Mouse (Mus musculus) left cerebral cortex, postnatal 36 days (tissue): ENCODE measurements around the gene Crygs. TPM values are rescaled to one million over a fixed set of nuclear protein-coding genes. Genes with fewer than 3 reads are reported as not detected.

Experiments used
- DNase-seq, 2 experiments: peaks; one replicate each; pipeline ENCODE4 v3.0.0; 2021 to 2022; ENCODE audit warnings: low spot score in 2 of 2, mixed read lengths in 1 of 2
- intact Hi-C: fragments of 180-260 bp; cut with DNase I; formaldehyde crosslinking; loops from one replicate; pipeline ENCODE4 v1.15.1; 2025
- total RNA-seq, 2 experiments: library from RNA; stranded (reverse); gene quantifications; 2 replicates each; pipeline ENCODE4 v1.2.3; 2021

The Crygs gene
- not detected for total RNA-seq

DNA sequence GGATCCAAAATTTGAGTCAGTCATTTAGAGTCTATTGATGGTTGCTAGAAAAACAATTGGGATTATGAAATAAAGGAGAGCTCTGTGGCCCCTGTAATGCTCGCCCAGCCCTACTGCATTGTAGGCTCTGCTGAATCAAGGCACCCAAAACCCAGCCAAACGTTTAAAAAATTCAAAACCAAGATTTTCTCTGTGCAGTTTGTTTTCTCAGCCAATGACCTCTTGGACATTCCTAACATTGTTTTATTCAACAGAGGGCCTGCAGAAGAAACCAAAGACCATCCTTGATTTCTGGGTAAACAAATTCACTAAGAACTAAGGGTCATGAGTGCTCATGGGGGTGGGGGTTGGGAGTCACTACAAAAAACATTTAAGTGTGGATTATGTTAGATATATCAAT is at the start of gene Crygs:
TSS of gene Crygs (minus strand) at position 101 of the 400 bp plus-strand sequence.
- intact Hi-C loops: no loop called here
- no peak for DNase-seq

DNA sequence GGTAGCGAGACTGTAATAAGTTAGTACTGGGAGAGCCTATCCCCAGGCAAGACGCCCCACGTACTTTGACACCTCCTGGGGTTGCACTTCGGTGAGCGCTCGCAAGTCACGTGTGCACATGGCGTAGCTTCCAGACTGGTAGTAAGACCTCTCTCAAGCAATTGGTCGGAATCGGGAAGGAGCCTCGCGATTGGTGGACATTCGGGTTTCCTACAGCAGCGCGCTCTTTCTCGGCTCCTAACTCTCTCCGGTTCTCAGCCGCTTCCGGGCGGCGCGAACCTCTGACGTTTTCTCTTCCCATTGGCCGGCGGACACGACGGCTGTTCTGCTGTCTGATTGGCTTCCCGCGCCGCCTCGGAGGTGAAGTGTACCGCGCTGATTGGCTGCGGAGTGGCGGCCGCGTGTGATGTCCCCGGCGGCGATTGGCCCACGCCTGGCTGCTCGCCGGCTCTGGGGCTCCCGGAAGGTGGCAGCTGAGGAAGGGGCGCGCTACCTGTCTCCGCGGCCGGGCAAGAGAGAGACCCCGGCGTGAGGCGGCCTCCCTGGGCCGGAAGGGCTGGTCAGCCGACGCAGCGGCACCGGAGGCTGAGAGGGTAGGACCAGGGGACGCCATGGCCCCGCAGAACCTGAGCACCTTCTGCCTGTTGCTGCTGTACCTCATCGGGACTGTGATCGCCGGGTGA is 46.2 kb upstream of the Crygs start, which contains the start of the genes Tbccd1 and Dnajb11:
TSS of gene Tbccd1 (minus strand) at position 239 of the 683 bp plus-strand sequence.
TSS of gene Dnajb11 (plus strand) at position 415 of the 683 bp plus-strand sequence.
- intact Hi-C loops: loop anchor here (5.0 kb wide), 1 partner anchor 270 kb away; the partner anchor contains the start of gene Rfc4
- peak; percentile 100 for DNase-seq

DNA sequence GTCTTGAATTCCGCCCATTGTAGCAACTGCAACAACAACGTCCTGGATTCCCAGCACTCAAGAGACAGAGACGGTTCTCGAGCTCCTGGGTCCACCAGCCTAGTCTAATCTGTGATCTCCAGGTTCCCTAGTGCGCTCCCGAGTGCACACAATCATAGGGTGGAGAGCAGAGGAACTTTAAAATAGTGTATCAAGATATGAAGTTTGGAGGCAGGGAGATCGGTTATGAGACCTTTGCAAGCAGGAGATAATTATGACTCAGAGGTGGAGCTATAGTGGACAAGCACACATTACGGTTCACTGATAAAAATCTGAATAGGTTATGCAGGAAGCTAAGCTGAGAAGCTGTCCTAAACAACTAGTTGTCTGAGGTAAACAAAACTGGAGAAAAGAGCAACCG is 45.4 kb upstream of the Crygs start:
- intact Hi-C loops: loop anchor here (5.0 kb wide), 1 partner anchor 271 kb away; the partner anchor contains the start of gene Rfc4
- no peak for DNase-seq

DNA sequence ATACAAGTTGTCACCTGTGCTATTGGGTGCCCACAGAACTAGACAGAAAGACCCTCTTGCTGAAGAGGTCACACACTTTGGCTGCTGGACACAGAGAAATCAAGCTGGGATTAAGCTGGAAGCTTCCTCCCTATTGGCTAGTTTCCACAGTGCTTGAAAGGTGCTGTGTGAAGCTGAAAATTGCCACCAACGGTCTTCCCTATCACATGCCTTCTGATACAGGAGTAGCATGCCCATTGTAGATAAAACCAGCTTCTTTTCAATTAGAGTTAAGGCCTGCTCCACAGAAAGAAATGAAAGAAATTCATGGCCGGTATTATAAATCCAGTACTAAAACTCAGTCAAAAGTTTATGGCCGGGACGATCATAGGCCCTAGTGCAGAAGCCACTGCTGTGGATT is 41.3 kb upstream of the Crygs start:
- intact Hi-C loops: no loop called here
- DNase-seq: no peak

DNA sequence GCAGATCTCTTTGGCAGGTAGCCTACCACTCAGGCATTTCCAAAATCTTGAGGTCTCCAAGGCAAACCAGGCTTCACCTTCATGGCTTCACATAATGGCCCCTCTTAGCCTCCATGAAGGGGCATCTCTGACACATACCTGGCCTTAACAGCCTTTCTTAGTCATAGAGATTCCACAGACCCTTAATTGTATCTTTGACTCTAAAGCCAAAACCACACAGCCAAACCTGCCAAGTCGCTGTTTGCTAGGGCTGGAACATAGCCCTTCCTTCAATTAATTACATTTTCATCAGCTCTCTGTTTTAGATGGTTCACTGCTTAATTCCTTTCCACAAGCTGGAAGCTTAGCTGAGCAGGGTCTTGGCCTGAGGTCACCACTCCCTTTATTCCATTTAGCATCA is 37.0 kb upstream of the Crygs start:
- no peak for DNase-seq
- intact Hi-C loops: no loop called here

DNA sequence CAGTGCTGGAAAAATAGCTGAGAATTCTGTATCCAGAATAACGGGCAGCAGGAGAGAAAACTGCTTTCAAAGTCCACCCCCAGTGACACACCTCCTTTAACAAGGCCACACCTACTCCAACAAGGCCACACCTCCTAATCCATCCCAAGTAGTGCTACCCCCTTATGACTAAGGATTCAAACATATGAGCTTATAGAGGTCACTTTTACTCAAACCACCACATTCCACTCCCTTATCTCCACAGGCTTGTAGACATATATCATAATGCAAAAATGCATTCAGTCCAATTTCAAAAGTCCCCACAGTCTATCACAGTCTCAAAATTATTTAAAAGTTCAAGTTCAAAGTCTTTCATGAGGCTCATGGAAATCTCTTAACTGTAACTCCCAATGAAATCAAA is 36.3 kb upstream of the Crygs start:
- no peak for DNase-seq
- intact Hi-C loops: no loop called here

DNA sequence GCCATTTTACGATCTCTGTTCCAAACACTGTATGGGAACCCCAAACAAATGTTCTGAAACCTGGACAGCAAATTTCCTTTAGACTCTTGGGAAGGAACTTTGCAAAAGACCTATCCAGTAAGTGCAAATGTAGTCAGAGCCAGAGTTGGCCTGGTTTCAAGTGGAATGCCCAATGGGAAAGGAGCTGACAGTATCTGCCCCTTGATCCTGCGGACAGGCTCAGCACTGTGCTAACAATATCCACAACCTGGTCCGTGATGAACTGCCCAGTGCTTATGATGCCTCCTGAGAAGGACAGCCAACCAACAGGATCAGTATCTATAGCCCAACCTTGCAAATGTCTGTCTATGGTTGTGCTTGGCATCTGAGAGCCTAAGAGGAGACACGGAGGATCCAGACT is 34.1 kb upstream of the Crygs start:
- intact Hi-C loops: no loop called here
- DNase-seq: no peak

DNA sequence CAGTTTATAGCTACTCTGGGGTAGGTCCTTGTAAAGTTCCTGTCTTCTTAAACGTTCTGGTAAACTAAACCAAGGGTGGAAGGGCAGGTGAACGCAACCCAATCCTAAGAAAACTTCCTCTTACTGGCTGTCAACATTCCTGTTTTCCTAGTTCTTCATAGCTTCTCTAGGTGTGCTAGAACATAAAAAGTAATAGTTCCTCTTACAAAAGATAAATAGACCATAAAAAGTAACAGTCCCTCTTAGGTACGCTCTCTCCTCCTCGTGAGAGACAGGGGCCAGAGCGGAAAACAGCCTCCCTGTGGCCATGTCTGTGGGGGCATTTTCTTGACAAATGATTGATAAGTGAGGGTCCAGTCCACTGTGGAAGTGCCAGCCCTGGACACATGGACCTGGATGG is 33.5 kb upstream of the Crygs start:
- no peak for DNase-seq
- intact Hi-C loops: no loop called here

DNA sequence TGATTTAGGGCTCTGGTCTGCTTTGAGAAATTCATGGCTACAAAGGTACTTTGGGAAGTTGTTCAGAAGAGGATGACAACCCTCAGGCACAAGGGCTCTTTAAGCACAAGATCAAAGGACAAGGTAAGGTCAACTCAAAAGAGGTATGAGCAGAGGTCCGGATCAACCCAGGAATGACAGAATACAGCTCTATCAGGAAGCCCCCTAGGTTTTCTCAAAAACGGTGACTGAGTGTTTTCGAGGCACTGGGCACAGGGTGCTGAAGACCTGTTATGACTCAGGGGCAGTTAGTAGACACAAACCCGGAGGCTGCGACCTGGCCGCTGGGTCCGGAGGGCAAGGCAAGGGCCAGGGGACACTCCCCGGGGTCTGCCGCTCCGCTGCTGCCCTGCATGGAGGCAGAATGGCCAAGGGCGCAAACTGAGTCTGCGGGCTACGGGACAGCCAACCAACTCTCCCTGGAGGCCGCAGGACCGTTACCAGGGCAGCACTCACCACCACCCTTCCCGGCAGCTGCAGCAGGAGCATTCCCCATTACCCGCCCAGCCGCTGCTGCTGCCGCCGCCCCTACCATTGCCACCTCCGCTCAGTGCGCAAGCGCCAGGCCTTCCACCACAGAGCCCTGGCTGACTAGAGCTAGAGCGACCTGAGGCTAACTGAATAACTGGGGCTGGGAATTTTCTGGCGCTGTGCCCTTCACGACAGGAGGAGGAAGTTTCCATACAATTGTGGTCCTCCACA is 32.9 kb upstream of the Crygs start:
- intact Hi-C loops: no loop called here
- peak; percentile 70 to 75 for DNase-seq

DNA sequence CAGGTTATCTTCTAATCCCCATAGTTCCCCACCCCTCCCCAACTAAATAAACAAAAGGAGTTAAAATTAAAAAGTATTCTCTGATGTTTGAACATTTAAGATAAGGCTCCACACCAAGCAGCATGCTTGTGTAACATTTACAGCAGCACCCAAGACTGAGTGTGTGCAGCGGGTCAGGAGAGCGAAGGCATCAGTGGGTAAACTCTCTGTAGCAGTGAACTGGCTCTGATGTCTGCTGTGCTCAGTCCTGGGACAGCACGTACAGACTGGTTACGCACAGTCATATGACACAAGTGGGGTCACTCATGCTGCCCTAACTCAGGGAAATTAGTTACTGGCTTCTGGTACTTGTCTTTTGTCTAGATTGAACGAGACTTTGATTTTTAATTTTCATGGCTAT is 31.5 kb upstream of the Crygs start:
- DNase-seq: no peak
- intact Hi-C loops: no loop called here

DNA sequence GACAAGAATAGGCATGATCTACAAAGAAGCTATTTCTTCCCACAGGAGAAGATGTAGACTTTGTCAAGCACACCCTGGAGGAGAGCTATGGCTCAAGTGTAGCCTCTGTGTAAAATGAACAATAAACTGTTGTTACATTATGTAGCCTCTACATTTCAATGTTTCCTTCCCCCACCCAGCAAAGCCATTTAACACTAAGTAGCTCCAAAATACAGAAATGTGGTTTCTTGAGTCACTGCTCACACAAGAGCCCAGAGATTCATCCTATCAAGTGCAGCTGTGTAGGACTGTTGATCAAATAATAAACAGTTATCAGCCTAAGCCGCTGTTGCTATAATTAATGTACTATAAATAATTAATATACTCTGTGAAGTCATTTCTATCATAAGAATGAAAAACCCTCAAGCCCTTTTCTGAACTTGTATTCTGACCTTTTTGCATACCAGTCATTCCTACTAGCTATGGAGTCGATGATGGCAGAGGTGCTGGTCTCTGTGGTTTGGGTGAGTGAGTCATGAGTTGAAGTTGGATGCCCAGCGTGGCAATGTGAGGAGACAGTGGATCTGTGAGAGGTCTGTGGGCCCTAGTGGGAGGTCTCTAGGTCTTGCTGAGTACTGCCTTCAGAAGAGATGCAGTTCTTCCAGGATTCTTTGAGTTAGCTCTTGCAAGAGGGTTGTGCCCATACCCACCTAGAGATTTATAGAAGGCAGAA is 27.9 kb upstream of the Crygs start:
- intact Hi-C loops: no loop called here
- DNase-seq: no peak

DNA sequence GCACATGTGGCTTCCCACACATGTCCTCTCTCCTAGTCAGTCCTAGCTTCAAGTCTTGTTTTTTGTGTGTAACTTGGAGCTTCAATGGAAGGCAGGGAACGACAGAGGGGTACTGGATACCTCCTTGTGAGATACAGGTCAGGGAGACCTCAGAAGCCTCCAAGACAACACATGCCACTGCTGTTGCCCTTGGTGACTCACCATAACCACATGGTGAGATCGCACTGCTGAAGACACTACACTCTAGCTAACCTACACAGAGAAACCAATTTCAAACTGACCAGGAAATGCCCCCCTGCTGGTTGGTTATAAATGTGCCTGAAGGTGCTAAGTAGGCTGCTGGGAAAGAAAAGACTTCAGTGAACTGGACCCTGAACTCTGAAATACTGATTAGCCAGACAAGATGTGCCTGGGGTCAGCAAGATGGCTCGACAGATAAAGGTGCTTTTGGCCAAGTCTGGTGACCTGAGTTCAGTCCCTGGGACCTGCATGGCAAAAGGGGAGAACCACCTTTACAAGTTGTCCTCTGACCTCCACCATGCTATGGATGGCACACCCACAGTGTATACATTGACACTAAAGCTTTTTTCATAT is 21.7 kb upstream of the Crygs start:
- DNase-seq: no peak
- intact Hi-C loops: no loop called here

DNA sequence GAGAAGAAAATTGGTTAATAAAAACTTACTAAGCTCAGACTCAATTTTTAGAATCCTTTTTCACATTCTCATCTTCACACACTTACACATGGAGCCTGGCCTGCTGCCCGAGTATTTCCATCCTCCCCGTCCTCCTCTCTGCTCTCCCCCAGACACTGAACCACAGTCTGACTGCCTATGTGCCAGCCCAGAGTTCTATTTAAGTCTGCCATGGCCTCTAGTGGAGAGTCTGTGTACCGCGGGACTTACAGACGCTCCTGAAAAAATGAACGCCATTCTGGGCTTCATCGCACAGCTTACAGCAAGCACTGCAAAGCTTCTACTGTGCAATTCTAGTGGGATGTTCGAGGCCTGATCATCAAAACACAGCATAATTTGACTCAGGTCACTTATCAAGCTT is 9.4 kb upstream of the Crygs start:
- intact Hi-C loops: no loop called here
- peak; percentile 50 to 57 for DNase-seq

DNA sequence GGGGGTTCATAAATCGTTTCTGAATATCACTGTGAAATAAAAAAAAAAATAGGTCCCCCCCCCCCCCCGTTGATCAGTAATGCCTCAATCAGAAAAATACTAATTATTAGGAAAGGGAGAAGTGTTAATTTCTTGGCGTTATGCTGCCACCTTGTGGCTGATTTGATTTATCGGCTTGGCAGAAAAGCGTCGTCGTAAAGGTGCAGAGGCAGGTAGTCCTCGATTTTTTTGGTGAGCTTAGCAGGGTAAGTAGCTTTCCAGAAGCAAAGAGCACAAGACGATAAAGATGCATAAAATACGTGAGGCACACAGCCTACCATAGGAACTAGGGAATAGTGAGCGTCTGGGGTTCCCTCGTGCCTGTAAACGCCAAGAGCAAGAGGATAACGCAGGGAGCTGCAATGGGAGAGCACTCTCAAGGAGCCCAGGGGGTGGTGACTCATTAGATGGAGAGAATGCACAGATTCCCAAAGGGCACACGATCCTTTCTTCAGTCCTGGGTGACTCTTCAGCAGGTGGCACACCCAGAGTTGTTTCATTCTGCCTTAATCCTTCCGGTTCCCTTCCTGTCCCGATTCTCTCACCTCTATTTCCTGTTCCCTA is 3.8 kb downstream of the Crygs start:
- peak; percentile 27 to 43 for DNase-seq
- intact Hi-C loops: loop anchor here (1.0 to 5.0 kb wide), 2 partner anchors 243 to 505 kb away; no protein-coding TSS in a partner anchor

DNA sequence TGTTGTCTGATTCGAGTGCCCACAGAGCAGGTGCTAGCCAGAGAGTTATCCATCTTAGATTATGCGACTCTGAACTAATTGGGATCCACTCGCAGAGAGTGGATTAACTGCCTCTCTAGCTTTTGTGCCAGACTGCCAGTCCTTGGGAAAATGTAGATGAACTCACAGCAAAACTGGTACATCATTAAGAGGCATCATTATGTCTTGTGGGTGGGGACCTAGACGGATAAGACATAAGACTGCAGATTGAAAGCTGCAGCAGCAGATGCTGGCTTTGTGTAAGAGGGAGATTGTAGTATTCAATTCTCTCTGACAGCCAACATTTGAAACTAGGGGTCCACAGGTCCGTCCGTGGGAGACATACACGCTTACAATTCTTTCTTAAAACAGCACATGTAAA is 8.6 kb downstream of the Crygs start:
- DNase-seq: no peak
- intact Hi-C loops: no loop called here

DNA sequence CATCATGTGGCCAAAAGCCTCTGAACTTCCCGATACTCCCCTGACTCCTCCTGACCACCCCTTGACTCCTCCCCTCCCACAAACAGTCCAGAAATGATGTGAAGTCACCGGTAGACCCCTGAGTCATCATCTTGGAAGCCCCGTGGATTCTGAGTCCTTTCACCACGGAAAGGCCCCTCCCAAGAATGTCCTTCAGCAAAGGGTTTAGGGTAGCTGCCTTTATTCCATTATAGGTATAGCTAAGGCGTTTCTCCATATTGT is 10.6 kb downstream of the Crygs start:
- intact Hi-C loops: no loop called here
- no peak for DNase-seq

DNA sequence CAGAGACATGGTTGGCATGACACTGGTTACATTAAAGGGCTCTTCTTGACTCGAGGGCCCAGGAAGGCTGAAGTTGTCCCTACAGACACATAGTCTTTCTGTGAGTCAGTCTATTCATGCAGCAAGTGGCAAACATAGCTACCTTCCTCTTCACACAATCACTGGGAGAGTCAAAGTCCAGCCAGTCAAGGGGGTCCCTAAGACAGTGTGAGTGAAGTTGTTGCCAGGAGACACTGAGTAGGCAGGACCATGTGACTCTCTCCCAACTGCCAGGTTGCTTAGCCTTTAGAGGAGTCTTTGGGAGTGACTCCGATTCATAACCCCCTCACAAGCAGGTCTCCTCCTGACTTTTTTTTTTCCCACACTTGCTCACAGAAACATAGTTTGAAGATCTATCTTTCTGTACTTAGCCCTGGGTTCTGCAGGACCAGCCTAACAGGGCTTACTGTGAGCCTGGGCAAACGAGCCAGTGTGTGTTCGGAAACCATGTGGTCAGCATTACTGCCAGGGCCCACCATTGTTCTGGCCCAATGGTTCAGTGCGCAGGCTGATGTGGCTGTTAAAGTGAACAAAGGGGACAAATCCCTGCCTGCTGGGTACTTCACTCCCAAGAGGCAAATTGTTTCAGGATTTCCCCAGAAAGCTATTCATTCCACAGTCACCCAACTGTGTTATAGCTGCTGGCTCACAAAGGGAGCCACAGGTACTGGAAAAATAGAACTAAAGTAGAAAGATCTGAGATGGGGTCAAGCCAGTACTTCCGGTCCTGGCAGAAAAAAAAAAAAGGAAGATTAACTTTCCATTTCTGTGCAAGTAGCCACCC is 11.1 kb downstream of the Crygs start:
- no peak for DNase-seq
- intact Hi-C loops: no loop called here

DNA sequence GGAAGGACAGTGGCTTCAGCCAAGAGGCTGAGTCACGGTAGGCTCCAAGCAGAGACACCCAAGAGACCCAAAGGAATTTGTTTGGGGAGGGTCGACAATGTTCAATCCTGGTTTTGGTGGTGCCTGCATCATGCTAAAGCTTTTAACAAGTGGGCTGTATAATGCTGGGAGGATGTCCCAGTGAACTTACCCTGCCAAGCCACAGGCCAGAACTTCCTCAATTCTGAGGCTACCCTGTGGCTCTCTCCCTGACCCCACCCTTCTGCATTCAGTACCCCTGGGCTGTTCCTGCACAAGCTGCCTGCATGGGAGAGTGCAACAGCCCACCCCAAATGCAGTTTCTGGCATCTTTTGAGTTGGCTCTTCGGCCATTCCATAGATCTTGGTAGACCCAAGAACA is 12.9 kb downstream of the Crygs start:
- DNase-seq: no peak
- intact Hi-C loops: no loop called here

DNA sequence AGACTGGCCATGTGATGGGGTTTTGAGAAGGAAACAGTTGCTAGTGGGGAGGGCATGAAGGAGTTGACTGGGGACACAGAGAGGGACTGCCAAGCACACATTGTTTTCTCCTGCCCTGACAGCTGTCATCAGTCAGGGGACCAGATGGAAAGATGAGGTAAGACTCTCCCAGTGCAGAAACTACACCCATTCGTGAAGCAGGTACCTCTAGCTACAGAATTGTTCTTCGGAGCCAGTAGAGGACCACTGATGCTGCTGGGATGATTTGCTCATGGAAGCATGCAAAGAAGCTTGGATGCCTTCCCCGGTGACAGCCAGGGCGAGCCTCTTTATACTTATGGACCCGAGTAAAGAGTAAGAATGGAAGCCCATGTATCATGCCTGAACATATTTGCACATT is 13.9 kb downstream of the Crygs start:
- DNase-seq: no peak
- intact Hi-C loops: no loop called here
